ENCODE assay signal across 16 mouse cellular contexts in the genomic region with DNA sequence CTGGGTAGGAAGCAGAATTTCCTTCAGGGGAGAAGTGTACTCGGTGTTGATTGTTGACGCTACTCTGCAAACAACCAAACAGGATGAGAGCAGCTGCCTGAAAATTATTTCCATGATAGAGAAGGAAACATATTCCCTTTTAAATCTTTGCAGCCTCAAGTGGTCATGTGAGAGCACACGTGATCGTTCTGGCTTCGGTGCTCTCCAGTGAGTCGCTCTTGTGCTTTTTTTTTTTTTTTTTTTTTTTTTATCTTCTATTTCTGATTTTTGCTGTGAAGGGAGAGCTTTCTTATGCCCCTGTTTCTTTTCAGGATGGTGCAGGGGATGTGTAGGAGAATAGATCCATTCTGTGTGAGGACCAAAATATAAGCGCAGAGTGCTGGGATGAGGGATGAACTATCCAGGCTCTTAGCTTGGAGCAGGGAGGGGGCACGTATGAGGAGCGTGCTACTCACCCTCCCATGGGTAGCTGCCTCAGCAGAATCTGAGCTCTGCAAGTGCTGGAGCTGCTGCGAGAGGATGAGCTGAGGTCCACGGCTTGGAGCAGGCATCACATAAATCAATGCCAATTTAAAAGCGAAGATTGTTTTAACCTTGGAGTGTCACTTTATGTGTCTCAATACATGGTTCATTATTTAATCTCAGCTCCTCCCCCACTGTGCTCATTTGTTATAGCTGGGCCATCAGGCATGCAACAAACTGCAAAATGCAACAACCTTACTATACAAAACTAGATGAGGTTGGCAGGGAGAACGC.
DNase-seq lines count a peak whose midpoint lies in the region; ATAC-seq and TF ChIP-seq lines count a peak whose summit lies in the region.
"Had no signal": no experiment of that assay in that cellular context is flagged by ENCODE, and none has a peak within 500 bp of the region (broad histone marks: within the 10 kb centered on the region; RNA-seq: fewer than 3 reads in every experiment).

No protein-coding gene starts in this region.

- peak; percentile 49; the same call in 1 of the 2 replicates for ATAC-seq in kidney, embryonic 15.5 days (replicated peaks; ENCODE audit: low FRiP score)
- peak; percentile 94 for ATAC-seq in hindbrain, embryonic 16.5 days
- peak; percentile 83 for ATAC-seq in neural tube, embryonic 13.5 days (ENCODE audit: low read depth)
- no peak for ATAC-seq in heart, embryonic 12.5 days (ENCODE audit: insufficient number of reproducible peaks, low FRiP score)
- no peak for ATAC-seq in heart, embryonic 11.5 days (replicated peaks; ENCODE audit: insufficient number of reproducible peaks, low FRiP score, low TSS enrichment)
- ATAC-seq: forebrain, embryonic 13.5 days had no signal

- no peak for DNase-seq in kidney, postnatal 36 days
- DNase-seq in lung, postnatal 10 days: no peak
- DNase-seq: cerebellum, adult 9-10 months; heart, adult 11 months; kidney, adult 9 months; lung, adult 18-20 months had no signal

- no peak for TF ChIP-seq POLR2A in cortical plate, adult 2 months (IDR thresholded peaks at IDR 0.05; ENCODE audit: extremely low read depth, insufficient read depth, low read length)

- no peaks in the 10 kb centered on the region for H3K9me3 ChIP-seq in kidney, embryonic 15.5 days (replicated peaks)
- no peaks in the 10 kb centered on the region for H3K9me3 ChIP-seq in hindbrain, embryonic 16.5 days (ENCODE audit: control insufficient read depth, low read length)
- no peaks in the 10 kb centered on the region for H3K9me3 ChIP-seq in neural tube, embryonic 13.5 days
- no peaks in the 10 kb centered on the region for H3K9me3 ChIP-seq in heart, embryonic 12.5 days (replicated peaks)
- H3K9me3 ChIP-seq in heart, embryonic 11.5 days (replicated peaks; ENCODE audit: control insufficient read depth, low read length): no peaks in the 10 kb centered on the region
- H3K9me3 ChIP-seq: embryonic facial prominence, embryonic 13.5 days; forebrain, embryonic 13.5 days; limb, embryonic 13.5 days had no signal

- no peak overlapping the region for H3K9ac ChIP-seq in kidney, embryonic 15.5 days
- peak overlapping the region; percentile 38; the same call in 1 of the 2 replicates for H3K9ac ChIP-seq in hindbrain, embryonic 16.5 days (ENCODE audit: low read depth, low read length)
- no peak overlapping the region for H3K9ac ChIP-seq in neural tube, embryonic 13.5 days
- H3K9ac ChIP-seq in heart, embryonic 12.5 days: no peak overlapping the region
- no peak overlapping the region for H3K9ac ChIP-seq in heart, embryonic 11.5 days (ENCODE audit: low read depth, low read length)
- H3K9ac ChIP-seq: embryonic facial prominence, embryonic 13.5 days; forebrain, embryonic 13.5 days; limb, embryonic 13.5 days had no signal

- TF ChIP-seq CTCF in cortical plate, adult 2 months (IDR thresholded peaks at IDR 0.05; ENCODE audit: extremely low read depth, insufficient read depth, low read length): no peak

- H3K4me1 ChIP-seq in kidney, embryonic 15.5 days: no peaks in the 10 kb centered on the region
- H3K4me1 ChIP-seq in cortical plate, adult 2 months (ENCODE audit: control insufficient read depth, insufficient read depth, low read length): no peaks in the 10 kb centered on the region
- H3K4me1 ChIP-seq in hindbrain, embryonic 16.5 days (ENCODE audit: control insufficient read depth, insufficient read depth, low read depth, low read length): no peaks in the 10 kb centered on the region
- H3K4me1 ChIP-seq in neural tube, embryonic 13.5 days (replicated peaks): peaks cover 7% of the 10 kb centered on the region; the same call in 1 of the 2 replicates
- H3K4me1 ChIP-seq in heart, embryonic 12.5 days (replicated peaks): no peaks in the 10 kb centered on the region
- no peaks in the 10 kb centered on the region for H3K4me1 ChIP-seq in heart, embryonic 11.5 days (ENCODE audit: control insufficient read depth, insufficient read depth, low read length)
- H3K4me1 ChIP-seq: embryonic facial prominence, embryonic 13.5 days; forebrain, embryonic 13.5 days; limb, embryonic 13.5 days; megakaryocyte, embryonic 14.5 days had no signal

- no peak overlapping the region for H3K4me2 ChIP-seq in kidney, embryonic 15.5 days
- peak overlapping the region; percentile 35 for H3K4me2 ChIP-seq in hindbrain, embryonic 16.5 days (ENCODE audit: low read length)
- no peak overlapping the region for H3K4me2 ChIP-seq in neural tube, embryonic 13.5 days
- no peak overlapping the region for H3K4me2 ChIP-seq in heart, embryonic 12.5 days
- no peak overlapping the region for H3K4me2 ChIP-seq in heart, embryonic 11.5 days
- H3K4me2 ChIP-seq: embryonic facial prominence, embryonic 13.5 days; forebrain, embryonic 13.5 days; limb, embryonic 13.5 days had no signal

- 61% methylated on average over 13 of the region's 13 CpGs for WGBS in kidney, embryonic 15.5 days
- WGBS in hindbrain, embryonic 16.5 days: 61% methylated on average over 13 of the region's 13 CpGs
- 59% methylated on average over 13 of the region's 13 CpGs for WGBS in neural tube, embryonic 13.5 days
- WGBS in heart, embryonic 12.5 days: 78% methylated on average over 13 of the region's 13 CpGs
- WGBS in heart, embryonic 11.5 days (ENCODE audit: insufficient replicate concordance): 78% methylated on average over 13 of the region's 13 CpGs

- no peak overlapping the region for H3K27ac ChIP-seq in kidney, embryonic 15.5 days
- H3K27ac ChIP-seq in cortical plate, adult 2 months (ENCODE audit: insufficient read depth, low read length): no peak overlapping the region
- no peak overlapping the region for H3K27ac ChIP-seq in hindbrain, embryonic 16.5 days (ENCODE audit: low read depth, low read length)
- H3K27ac ChIP-seq in neural tube, embryonic 13.5 days (replicated peaks): no peak overlapping the region; the same call in 1 of the 2 replicates
- H3K27ac ChIP-seq in heart, embryonic 12.5 days (ENCODE audit: poor library complexity, severe bottlenecking): no peak overlapping the region
- no peak overlapping the region for H3K27ac ChIP-seq in heart, embryonic 11.5 days (ENCODE audit: low read depth, low read length)
- H3K27ac ChIP-seq: embryonic facial prominence, embryonic 13.5 days; forebrain, embryonic 13.5 days; limb, embryonic 13.5 days had no signal

- no peaks in the 10 kb centered on the region for H3K27me3 ChIP-seq in kidney, embryonic 15.5 days
- no peaks in the 10 kb centered on the region for H3K27me3 ChIP-seq in hindbrain, embryonic 16.5 days (replicated peaks; ENCODE audit: control insufficient read depth, insufficient read depth, low read length)
- H3K27me3 ChIP-seq in neural tube, embryonic 13.5 days: no peaks in the 10 kb centered on the region
- H3K27me3 ChIP-seq in heart, embryonic 12.5 days (replicated peaks): no peaks in the 10 kb centered on the region
- no peaks in the 10 kb centered on the region for H3K27me3 ChIP-seq in heart, embryonic 11.5 days (ENCODE audit: control insufficient read depth, insufficient read depth, low read length)
- H3K27me3 ChIP-seq: embryonic facial prominence, embryonic 13.5 days; forebrain, embryonic 13.5 days; limb, embryonic 13.5 days; megakaryocyte, embryonic 14.5 days had no signal

- H3K36me3 ChIP-seq in kidney, embryonic 15.5 days: no peaks in the 10 kb centered on the region
- no peaks in the 10 kb centered on the region for H3K36me3 ChIP-seq in hindbrain, embryonic 16.5 days (ENCODE audit: control insufficient read depth, insufficient read depth, low read length)
- H3K36me3 ChIP-seq in neural tube, embryonic 13.5 days: no peaks in the 10 kb centered on the region
- no peaks in the 10 kb centered on the region for H3K36me3 ChIP-seq in heart, embryonic 12.5 days
- no peaks in the 10 kb centered on the region for H3K36me3 ChIP-seq in heart, embryonic 11.5 days (ENCODE audit: control insufficient read depth, insufficient read depth, low read length)
- H3K36me3 ChIP-seq: embryonic facial prominence, embryonic 13.5 days; limb, embryonic 13.5 days had no signal

- H3K4me3 ChIP-seq in kidney, embryonic 15.5 days (replicated peaks): no peak overlapping the region
- H3K4me3 ChIP-seq in cortical plate, adult 2 months (ENCODE audit: insufficient read depth, low read length): peak overlapping the region; percentile 8; the same call in 1 of the 2 replicates
- peak overlapping the region; percentile 17 for H3K4me3 ChIP-seq in hindbrain, embryonic 16.5 days (ENCODE audit: low read length)
- no peak overlapping the region for H3K4me3 ChIP-seq in neural tube, embryonic 13.5 days
- no peak overlapping the region for H3K4me3 ChIP-seq in heart, embryonic 12.5 days
- no peak overlapping the region for H3K4me3 ChIP-seq in heart, embryonic 11.5 days (ENCODE audit: low read depth, low read length)
- H3K4me3 ChIP-seq: embryonic facial prominence, embryonic 13.5 days; forebrain, embryonic 13.5 days; limb, embryonic 13.5 days; megakaryocyte, embryonic 14.5 days had no signal

Comparison
In these comparisons a context has a peak if more than half of its experiments do, and no peak if none do; other contexts are left out.
1. ATAC-seq: peak in kidney, embryonic 15.5 days (single experiment), hindbrain, embryonic 16.5 days (single experiment) and neural tube, embryonic 13.5 days (single experiment); none in heart, embryonic 12.5 days (single experiment) and heart, embryonic 11.5 days (single experiment).
2. H3K4me3 ChIP-seq: peak in cortical plate, adult 2 months (single experiment) and hindbrain, embryonic 16.5 days (single experiment); none in kidney, embryonic 15.5 days (single experiment), neural tube, embryonic 13.5 days (single experiment), heart, embryonic 12.5 days (single experiment) and heart, embryonic 11.5 days (single experiment).